Mouse (Mus musculus) neural tube, embryonic 11.5 days (tissue): ENCODE measurements around the gene Parp6. TPM values are rescaled to one million over a fixed set of nuclear protein-coding genes. Genes with fewer than 3 reads are reported as not detected.

Source experiments
- ATAC-seq: fragments of 200-750 bp; cut with Nextera tagmentation; 2 replicates; pipeline ENCODE4 v1.8.0; 2017; ENCODE audit warnings: moderate number of reproducible peaks, mild to moderate bottlenecking, moderate TSS enrichment, moderate library complexity; ENCODE audit not compliant: insufficient read depth, low FRiP score, low TSS enrichment
- DNase-seq: peaks from one replicate; pipeline ENCODE4 v3.0.0-alpha.2; 2015; ENCODE audit warnings: low spot score
- H3K27ac ChIP-seq: fragments of 300-500 bp; sonication (generic); 2 replicates; pipeline ENCODE4 v1.5.1; 2014; ENCODE audit warnings: low read depth, mild to moderate bottlenecking, low read length
- H3K27me3 ChIP-seq: fragments of 300-500 bp; sonication (generic); 2 replicates; pipeline ENCODE4 v1.6.1; 2014; ENCODE audit warnings: mild to moderate bottlenecking, low read length, mixed read lengths; ENCODE audit not compliant: control insufficient read depth, insufficient read depth
- H3K36me3 ChIP-seq: fragments of 300-500 bp; sonication (generic); 2 replicates; pipeline ENCODE4 v1.6.1; 2014; ENCODE audit warnings: mild to moderate bottlenecking, low read length, moderate library complexity, mixed read lengths; ENCODE audit not compliant: control insufficient read depth, insufficient read depth
- H3K4me1 ChIP-seq: fragments of 300-500 bp; sonication (generic); 2 replicates; pipeline ENCODE4 v1.6.1; 2014; ENCODE audit warnings: low read length, mixed read lengths; ENCODE audit not compliant: control insufficient read depth, insufficient read depth
- H3K4me2 ChIP-seq: fragments of 300-500 bp; sonication (generic); 2 replicates; pipeline ENCODE4 v1.6.1; 2014; ENCODE audit warnings: low read depth, mild to moderate bottlenecking, moderate library complexity
- H3K4me3 ChIP-seq: fragments of 300-500 bp; sonication (generic); 2 replicates; pipeline ENCODE4 v1.5.1; 2014; ENCODE audit warnings: low read depth, low read length
- H3K9ac ChIP-seq: fragments of 300-500 bp; sonication (generic); 2 replicates; pipeline ENCODE4 v1.6.1; 2014; ENCODE audit warnings: mild to moderate bottlenecking, low read length
- H3K9me3 ChIP-seq: fragments of 300-500 bp; sonication (generic); 2 replicates; pipeline ENCODE4 v1.6.1; 2016; ENCODE audit warnings: low read length; ENCODE audit not compliant: control insufficient read depth
- WGBS: fragments of 180-500 bp; shearing (Covaris S2); extraction: QIAGEN DNeasy Blood & Tissue Kit; methylation state at CpG from one replicate; pipeline ENCODE4 v1.1.7; 2014; 5-methylcytosine and 5-hydroxymethylcytosine counted together
- polyA plus RNA-seq: library from polyadenylated mRNA; unstranded; fragments of >200 nt; fragmentation: Nextera tagmentation; extraction: Ambion mirVana; gene quantifications from 2 replicates; pipeline ENCODE4 v1.2.1, GENCODE M21; 2014

Parp6 gene
- polyA plus RNA-seq, 1 experiment from 2014 or later = 135 TPM

DNA sequence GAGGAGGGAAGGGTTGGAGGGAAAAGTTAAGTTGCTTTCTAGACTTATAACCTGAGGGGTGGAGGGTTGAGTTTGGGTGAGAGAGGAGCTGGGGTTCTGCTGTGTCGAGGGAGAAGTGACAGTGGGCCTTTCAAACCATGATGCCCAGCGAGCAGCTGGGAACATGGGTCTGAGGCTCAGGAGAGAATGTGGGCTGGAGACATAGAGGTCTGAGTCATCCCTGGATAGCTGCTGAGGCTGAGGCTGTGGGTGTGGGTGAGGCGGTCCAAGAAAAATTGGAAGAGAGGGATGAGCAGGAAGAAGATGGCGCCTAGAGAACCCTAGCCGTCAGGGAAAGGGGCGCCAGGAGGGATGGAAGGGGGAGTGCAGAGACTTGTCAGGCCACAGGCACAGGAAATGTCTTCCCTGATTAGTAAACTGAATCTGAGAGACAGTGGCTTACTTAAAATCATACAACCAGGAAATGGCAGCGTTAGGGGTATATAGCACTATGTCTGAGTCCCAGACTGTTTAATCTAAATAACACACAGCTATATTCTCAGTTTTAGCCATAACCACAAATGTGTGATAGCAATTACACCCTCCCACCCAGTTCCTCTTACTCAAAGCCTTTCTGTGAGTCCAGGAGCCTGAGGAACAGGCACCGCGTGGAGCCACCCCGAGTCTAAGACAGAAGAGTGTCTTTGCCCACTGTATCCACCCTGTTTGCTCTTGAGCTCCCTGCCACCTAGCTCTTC lies 27.2 kb upstream of the Parp6 start:
- H3K9ac ChIP-seq = no peak overlapping the region
- WGBS = 85% methylated on average over 10 of the region's 10 CpGs
- H3K4me1 ChIP-seq = 0 out of 2 replicates have a peak, but pooled peaks cover 3% of the 10 kb centered on the region
- ATAC-seq (no peak), DNase-seq (no peak)
- H3K36me3 ChIP-seq = no peaks in the 10 kb centered on the region
- no peak overlapping the region for H3K27ac ChIP-seq
- H3K9me3 ChIP-seq = no peaks in the 10 kb centered on the region
- H3K27me3 ChIP-seq = no peaks in the 10 kb centered on the region
- H3K4me2 ChIP-seq = no peak overlapping the region
- H3K4me3 ChIP-seq = no peak overlapping the region

DNA sequence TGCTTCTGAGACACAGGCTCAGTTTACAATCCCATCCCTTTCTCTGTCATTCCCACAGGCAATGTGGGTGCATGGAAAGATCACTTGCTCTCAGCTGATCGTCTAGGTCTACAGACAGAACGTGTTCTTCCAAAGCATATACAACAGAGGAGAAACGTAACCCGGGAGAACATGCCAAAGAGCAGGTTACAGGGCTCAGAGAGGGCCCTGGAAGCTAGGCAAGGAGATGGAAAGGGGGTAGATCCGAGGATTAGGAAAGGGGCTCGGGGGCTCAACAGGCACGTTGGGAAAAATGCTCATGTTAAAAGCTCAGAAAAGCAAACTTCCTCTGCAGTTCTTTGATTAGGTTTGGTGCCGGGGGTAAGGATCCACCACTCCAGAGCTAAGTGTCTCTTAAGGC lies 15.4 kb upstream of the Parp6 start:
- ATAC-seq (no peak), DNase-seq (no peak)
- H3K9ac ChIP-seq = no peak overlapping the region
- H3K4me1 ChIP-seq = no peaks in the 10 kb centered on the region
- H3K9me3 ChIP-seq = no peaks in the 10 kb centered on the region
- H3K27ac ChIP-seq = no peak overlapping the region
- H3K4me3 ChIP-seq = no peak overlapping the region
- no peaks in the 10 kb centered on the region for H3K36me3 ChIP-seq
- no peak overlapping the region for H3K4me2 ChIP-seq
- no peaks in the 10 kb centered on the region for H3K27me3 ChIP-seq
- 88% methylated on average over 8 of the region's 8 CpGs for WGBS

DNA sequence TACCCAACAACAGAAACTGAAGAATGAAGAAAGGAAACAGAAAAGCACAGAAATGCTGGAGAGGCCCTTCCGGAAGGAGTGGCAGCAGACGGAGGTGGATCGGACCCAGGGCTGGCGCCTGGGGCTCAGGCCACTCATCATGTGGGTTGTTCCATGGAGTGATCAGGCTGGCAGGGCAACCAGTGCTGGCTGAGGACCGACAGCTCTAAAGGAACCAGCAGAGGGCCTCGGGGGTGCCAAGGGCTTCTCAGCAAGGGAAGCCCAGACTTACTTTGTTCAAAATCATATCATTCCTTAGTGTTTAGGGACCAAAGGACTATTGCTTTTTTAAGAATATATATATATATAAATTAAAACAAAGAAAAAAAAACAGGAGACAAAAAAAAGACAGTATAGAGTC lies 11.1 kb upstream of the Parp6 start:
- WGBS = 58% methylated on average over 6 of the region's 6 CpGs
- DNase-seq = no peak
- Histone ChIP-seq H3K4me3 (no peak overlapping the region), H3K4me2 (no peak overlapping the region), H3K4me1 (no peaks in the 10 kb centered on the region), H3K9ac (no peak overlapping the region), H3K27ac (no peak overlapping the region), H3K9me3 (no peaks in the 10 kb centered on the region), H3K27me3 (no peaks in the 10 kb centered on the region), H3K36me3 (no peaks in the 10 kb centered on the region)
- ATAC-seq = no peak

DNA sequence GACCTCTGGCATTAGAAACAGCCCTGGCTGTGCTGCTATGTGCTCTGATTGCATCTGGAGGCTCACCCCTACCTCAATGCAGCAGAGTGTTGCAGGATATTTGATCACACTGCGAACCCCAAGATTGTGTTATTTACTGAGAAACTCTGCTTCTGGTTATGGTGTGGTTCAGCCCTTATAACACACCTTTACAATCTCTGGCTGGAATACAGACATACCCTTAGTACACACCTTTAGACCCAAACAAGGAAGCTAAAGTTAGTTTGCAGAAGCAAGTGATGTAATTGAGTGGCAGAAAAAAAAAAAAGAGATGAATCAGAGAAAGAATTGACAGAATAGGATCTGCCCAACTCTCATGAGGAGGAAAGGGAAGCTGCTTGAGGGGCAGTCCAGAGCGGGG lies 6.1 kb upstream of the Parp6 start:
- Histone ChIP-seq H3K4me3 (no peak overlapping the region), H3K36me3 (no peaks in the 10 kb centered on the region), H3K9me3 (no peaks in the 10 kb centered on the region), H3K27me3 (no peaks in the 10 kb centered on the region), H3K4me1 (no peaks in the 10 kb centered on the region), H3K27ac (no peak overlapping the region), H3K9ac (no peak overlapping the region), H3K4me2 (no peak overlapping the region)
- DNase-seq (no peak), ATAC-seq (no peak)
- WGBS = 90% methylated on average over 2 of the region's 2 CpGs

DNA sequence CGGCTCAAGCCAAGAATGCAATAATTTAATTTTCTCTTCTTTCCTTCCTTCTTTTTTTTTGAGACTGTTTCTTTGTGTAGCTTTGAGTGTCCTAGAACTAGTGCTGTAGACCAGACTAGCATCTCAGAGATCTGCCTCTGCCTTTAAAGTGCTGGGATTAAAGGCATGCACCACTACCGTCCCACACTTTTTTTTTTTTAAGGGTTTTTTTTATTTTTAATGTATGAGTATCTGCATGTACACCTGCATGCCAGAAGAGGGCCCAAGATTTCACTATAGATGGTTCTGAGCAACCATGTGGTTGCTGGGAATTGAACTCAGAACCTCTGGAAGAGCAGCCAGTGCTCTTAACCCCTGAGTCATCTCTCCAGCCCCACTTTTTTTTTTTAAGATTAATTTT lies 1.3 kb upstream of the Parp6 start:
- 91% methylated on average over 2 of the region's 2 CpGs for WGBS
- Histone ChIP-seq H3K27ac (no peak overlapping the region), H3K4me1 (0 out of 2 replicates have a peak, but pooled peaks cover 6% of the 10 kb centered on the region), H3K27me3 (no peaks in the 10 kb centered on the region), H3K9me3 (no peaks in the 10 kb centered on the region), H3K4me3 (no peak overlapping the region), H3K9ac (no peak overlapping the region), H3K36me3 (no peaks in the 10 kb centered on the region), H3K4me2 (no peak overlapping the region)
- DNase-seq (no peak), ATAC-seq (no peak)

DNA sequence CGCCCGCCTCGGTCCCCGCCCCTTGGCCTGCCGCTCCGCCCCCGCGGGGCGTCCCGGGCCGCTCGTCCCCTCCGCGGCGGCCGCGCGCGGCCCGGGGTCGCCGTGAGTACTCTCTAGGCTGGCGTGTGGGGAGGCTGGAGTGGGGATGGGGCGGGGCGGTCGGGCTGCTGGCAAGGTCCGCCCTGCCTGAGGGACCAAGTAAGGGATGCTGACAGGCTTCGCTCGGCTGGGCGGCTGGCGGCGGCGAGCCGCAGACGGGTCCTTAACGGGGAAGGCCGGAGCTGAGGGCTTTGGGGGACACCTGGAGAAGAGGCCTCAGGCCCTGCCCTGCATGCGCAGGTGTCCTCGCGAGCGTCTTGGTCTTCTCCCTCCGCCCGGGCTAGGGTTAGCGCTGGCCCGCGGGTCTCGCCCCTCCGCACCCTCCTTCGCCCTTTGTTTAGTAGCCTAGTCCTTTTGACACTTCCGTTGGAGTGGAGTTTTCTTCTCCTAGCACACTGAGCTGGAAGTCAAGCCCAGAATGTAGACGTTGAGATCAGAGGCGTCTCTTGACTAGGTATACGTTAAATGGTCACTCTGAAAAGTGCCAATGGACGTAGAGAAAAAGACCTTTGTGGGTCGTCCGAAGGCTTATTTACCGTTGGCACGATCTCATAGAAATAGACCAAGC lies 356 bp downstream of the Parp6 start:
- peak overlapping the region; percentile 93 for H3K27ac ChIP-seq
- peak overlapping the region; percentile 87 for H3K4me3 ChIP-seq
- H3K36me3 ChIP-seq = no peaks in the 10 kb centered on the region
- 0 out of 2 replicates have a peak, but pooled peaks cover 6% of the 10 kb centered on the region for H3K4me1 ChIP-seq
- peak; percentile 91 for ATAC-seq
- H3K9ac ChIP-seq = peak overlapping the region; percentile 91
- WGBS = under 1% methylated on average over 35 of the region's 58 CpGs
- no peaks in the 10 kb centered on the region for H3K27me3 ChIP-seq
- no peak for DNase-seq
- peak overlapping the region; percentile 50 for H3K4me2 ChIP-seq
- no peaks in the 10 kb centered on the region for H3K9me3 ChIP-seq

DNA sequence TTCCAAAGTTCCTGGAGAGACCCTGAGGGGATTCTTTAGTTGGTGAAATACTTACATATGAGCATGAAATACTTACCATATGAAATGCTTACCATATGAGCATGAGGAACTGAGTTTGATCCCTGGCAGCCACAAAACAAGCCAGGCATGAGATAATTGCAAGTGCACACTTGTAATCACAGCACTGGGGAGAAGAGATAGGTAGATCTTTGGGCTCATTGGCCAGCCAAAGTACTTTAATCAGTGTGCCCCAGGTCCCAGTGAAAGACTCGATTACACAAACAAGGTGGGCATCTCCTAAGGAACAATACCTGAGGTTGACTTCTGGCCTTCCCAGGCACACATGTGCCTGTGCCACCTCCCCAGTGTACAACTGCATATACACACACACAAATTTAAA lies 21.3 kb downstream of the Parp6 start:
- no peak overlapping the region for H3K9ac ChIP-seq
- ATAC-seq (no peak), DNase-seq (no peak)
- 88% methylated on average over 1 of the region's 1 CpGs for WGBS
- H3K36me3 ChIP-seq = peaks cover 14% of the 10 kb centered on the region
- H3K4me1 ChIP-seq = no peaks in the 10 kb centered on the region
- no peaks in the 10 kb centered on the region for H3K9me3 ChIP-seq
- no peak overlapping the region for H3K4me3 ChIP-seq
- no peaks in the 10 kb centered on the region for H3K27me3 ChIP-seq
- no peak overlapping the region for H3K4me2 ChIP-seq
- no peak overlapping the region for H3K27ac ChIP-seq

DNA sequence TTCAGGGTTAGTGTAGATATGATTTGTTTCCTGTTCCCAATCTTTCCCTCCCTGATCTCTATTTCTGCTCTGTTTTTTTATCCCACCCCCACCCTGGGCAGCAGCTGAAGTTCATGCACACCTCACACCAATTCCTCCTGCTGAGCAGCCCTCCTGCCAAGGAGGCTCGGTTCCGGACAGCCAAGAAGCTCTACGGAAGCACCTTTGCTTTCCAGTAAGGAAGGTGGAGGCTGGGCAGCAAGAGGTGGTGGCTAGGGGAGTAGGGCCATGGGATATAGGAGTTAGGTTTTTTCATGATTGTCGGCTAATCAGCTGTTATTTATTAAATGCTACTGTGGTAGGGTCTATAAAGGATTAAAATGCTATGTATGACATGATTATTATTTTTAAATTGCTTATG lies 22.9 kb downstream of the Parp6 start:
- no peak for ATAC-seq
- Histone ChIP-seq H3K4me3 (no peak overlapping the region), H3K27ac (no peak overlapping the region), H3K27me3 (no peaks in the 10 kb centered on the region), H3K36me3 (peaks cover 8% of the 10 kb centered on the region), H3K4me2 (no peak overlapping the region), H3K4me1 (no peaks in the 10 kb centered on the region), H3K9ac (no peak overlapping the region), H3K9me3 (no peaks in the 10 kb centered on the region)
- WGBS = 87% methylated on average over 4 of the region's 4 CpGs
- no peak for DNase-seq

DNA sequence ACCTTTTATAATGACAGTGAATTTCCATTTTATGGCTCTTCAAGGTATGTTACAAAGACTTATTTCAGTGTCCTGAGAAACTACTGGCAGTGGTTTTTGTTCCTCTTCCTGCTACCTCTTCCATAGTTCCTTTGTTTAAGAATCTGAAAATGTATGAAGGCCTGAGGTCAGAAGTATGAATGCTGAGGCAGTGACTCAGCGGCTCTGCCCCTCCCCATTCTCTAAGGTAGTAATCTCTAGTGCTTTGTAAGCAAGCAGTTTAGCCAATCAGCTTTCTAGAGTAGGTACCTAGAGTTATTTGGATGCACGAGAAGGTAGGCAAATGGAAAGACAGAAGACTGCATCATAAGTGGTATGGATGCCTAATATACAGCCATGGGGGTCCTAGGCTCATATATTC lies 24.2 kb downstream of the Parp6 start:
- DNase-seq (no peak), ATAC-seq (no peak)
- H3K4me2 ChIP-seq = no peak overlapping the region
- no peaks in the 10 kb centered on the region for H3K9me3 ChIP-seq
- no peak overlapping the region for H3K9ac ChIP-seq
- WGBS = 86% methylated on average over 2 of the region's 2 CpGs
- H3K4me1 ChIP-seq = no peaks in the 10 kb centered on the region
- no peak overlapping the region for H3K27ac ChIP-seq
- no peaks in the 10 kb centered on the region for H3K27me3 ChIP-seq
- H3K4me3 ChIP-seq = no peak overlapping the region
- H3K36me3 ChIP-seq = peaks cover 5% of the 10 kb centered on the region
